Mouse (Mus musculus) left cerebral cortex, postnatal 10 days (tissue): ENCODE measurements around the gene Plvap. TPM values are rescaled to one million over a fixed set of nuclear protein-coding genes. Genes with fewer than 3 reads are reported as not detected.
"Not testable (repeated sequence)": the region's sequence is repeated elsewhere in the genome, so short reads cannot be mapped to it uniquely, and the experiment has no call there.

Source experiments
- DNase-seq, 2 experiments: peaks; one replicate each; pipeline ENCODE4 v3.0.0; 2021 to 2022; ENCODE audit warnings: low spot score in 2 of 2, mixed read lengths in 1 of 2; ENCODE audit errors: extremely low spot score in 1 of 2
- intact Hi-C: fragments of 180-260 bp; cut with DNase I; formaldehyde crosslinking; loops from one replicate; pipeline ENCODE4 v1.15.1; 2025
- total RNA-seq, 2 experiments: library from RNA; stranded (reverse); gene quantifications; 2 replicates each; pipeline ENCODE4 v1.2.3; 2021

The Plvap gene
- total RNA-seq, 2 experiments from 2014 or later = 5.6 to 7.3 TPM

GRCm38 (mm10) chr8:71528362-71529073 is 17.0 kb upstream of the Plvap start:
- intact Hi-C loops = no loop called here
- DNase-seq = no peak

GRCm38 (mm10) chr8:71527162-71527870 is 15.8 kb upstream of the Plvap start:
- intact Hi-C loops = no loop called here
- no peak for DNase-seq

- no peak for DNase-seq
- intact Hi-C loops = no loop called here
Observed at GRCm38 (mm10) chr8:71526272-71526671, 14.7 kb upstream of the Plvap start.

GRCm38 (mm10) chr8:71525226-71526050 is 13.9 kb upstream of the Plvap start, which contains the start of gene Ccdc194:
Gene Ccdc194 (minus strand): TSS chr8:71525711.
- intact Hi-C loops = no loop called here
- no peak for DNase-seq

GRCm38 (mm10) chr8:71521634-71522033 is 10.1 kb upstream of the Plvap start:
- DNase-seq = peak; percentile 80 to 94
- intact Hi-C loops = loop anchor here (2.0 kb wide), 1 partner anchor 27 kb away; no protein-coding TSS in a partner anchor

- DNase-seq, intact Hi-C loops: not testable (repeated sequence)
Observed at GRCm38 (mm10) chr8:71519037-71519825, 7.7 kb upstream of the Plvap start.

- DNase-seq = no peak
- intact Hi-C loops = no loop called here
Observed at GRCm38 (mm10) chr8:71516786-71517185, 5.2 kb upstream of the Plvap start.

GRCm38 (mm10) chr8:71515043-71515442 is 3.5 kb upstream of the Plvap start:
- intact Hi-C loops = no loop called here
- no peak for DNase-seq

- DNase-seq = no peak
- intact Hi-C loops = no loop called here
Observed at GRCm38 (mm10) chr8:71513018-71513754, 1.6 kb upstream of the Plvap start.

- DNase-seq = no peak
- intact Hi-C loops = no loop called here
Observed at GRCm38 (mm10) chr8:71509316-71509715, 2.2 kb downstream of the Plvap start.

- intact Hi-C loops = no loop called here
Observed at GRCm38 (mm10) chr8:71507589-71508104, 3.9 kb downstream of the Plvap start.

GRCm38 (mm10) chr8:71505979-71506378 is 5.6 kb downstream of the Plvap start:
- DNase-seq = no peak
- intact Hi-C loops = no loop called here

More at GRCm38 (mm10) chr8:71507589-71508104, 3.9 kb downstream of the Plvap start:
- peak; percentile 77 to 90 for DNase-seq

- DNase-seq = no peak
- intact Hi-C loops = no loop called here
Observed at GRCm38 (mm10) chr8:71505326-71505725, 6.2 kb downstream of the Plvap start.

- intact Hi-C loops = no loop called here
- no peak for DNase-seq
Observed at GRCm38 (mm10) chr8:71504349-71504748, 7.2 kb downstream of the Plvap start.

- intact Hi-C loops = no loop called here
- DNase-seq = no peak
Observed at GRCm38 (mm10) chr8:71498816-71499690, 12.5 kb downstream of the Plvap start.

GRCm38 (mm10) chr8:71497881-71498501 is 13.6 kb downstream of the Plvap start:
- no peak for DNase-seq
- intact Hi-C loops = no loop called here
